Mouse (Mus musculus): Measurements from ENCODE around the gene Gm3402. TPM values are rescaled to one million over a fixed set of nuclear protein-coding genes. Genes with fewer than 3 reads are reported as not detected.
"Not testable (repeated sequence)": the region's sequence is repeated elsewhere in the genome, so short reads cannot be mapped to it uniquely, and the experiment has no call there.

Gm3402 gene
- not detected in 2 replicates for polyA plus RNA-seq (2016; fragmentation: Nextera tagmentation; extraction: Ambion mirVana)

DNA sequence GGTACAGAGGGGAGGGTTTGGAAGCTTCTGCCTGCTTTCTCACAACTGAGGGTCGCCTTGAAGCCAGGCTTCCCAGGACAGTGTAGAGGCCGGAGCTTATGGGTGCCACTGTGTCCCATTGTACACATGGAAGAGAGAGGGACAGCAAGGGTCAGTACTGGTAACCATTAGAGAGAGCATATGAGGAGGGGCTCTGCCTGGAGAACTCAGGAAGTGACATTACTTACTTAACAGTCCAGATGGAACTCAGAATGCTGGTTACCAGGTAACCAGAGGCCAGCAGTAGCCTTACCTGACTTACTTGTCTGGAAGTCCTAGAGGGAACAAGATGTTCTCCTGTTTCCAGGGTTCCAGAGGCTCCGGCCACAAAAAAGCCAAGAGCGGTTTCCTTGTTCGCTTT is at the start of gene Gm3402:
Gene Gm3402 (plus strand): TSS at position 301 of the 400 bp plus-strand sequence.
- H3K9ac ChIP-seq; H3K27me3 ChIP-seq; H3K27ac ChIP-seq; H3K36me3 ChIP-seq (replicated peaks); H3K4me1 ChIP-seq; ATAC-seq (ENCODE audit: low FRiP score); H3K4me3 ChIP-seq (replicated peaks); H3K9me3 ChIP-seq; H3K4me2 ChIP-seq: not testable (repeated sequence)
- WGBS: 86% methylated on average over 1 of the region's 5 CpGs

- H3K9me3 ChIP-seq: no peaks in the 10 kb centered on the region
- no peak for ATAC-seq (ENCODE audit: low FRiP score)
- 95% methylated on average over 19 of the region's 19 CpGs for WGBS
- no peak overlapping the region for H3K4me2 ChIP-seq
- no peaks in the 10 kb centered on the region for H3K4me1 ChIP-seq
- no peak overlapping the region for H3K9ac ChIP-seq
- H3K36me3 ChIP-seq (replicated peaks): peaks cover 18% of the 10 kb centered on the region
- H3K27me3 ChIP-seq: no peaks in the 10 kb centered on the region
- no peak overlapping the region for H3K27ac ChIP-seq
- H3K4me3 ChIP-seq (replicated peaks): no peak overlapping the region
Observed at GRCm38 (mm10) chr5:146466663-146467062, 47.3 kb upstream of the Gm3402 start.

- ATAC-seq (ENCODE audit: low FRiP score): 0 out of 2 replicates have a peak, but pooled peaks have one; percentile 20
- Histone ChIP-seq H3K36me3 (replicated peaks) (peaks cover 18% of the 10 kb centered on the region), H3K4me1 (no peaks in the 10 kb centered on the region), H3K27me3 (no peaks in the 10 kb centered on the region), H3K4me3 (replicated peaks) (no peak overlapping the region), H3K27ac (no peak overlapping the region), H3K9ac (no peak overlapping the region), H3K4me2 (no peak overlapping the region), H3K9me3 (no peaks in the 10 kb centered on the region)
- 93% methylated on average over 9 of the region's 9 CpGs for WGBS
Observed at GRCm38 (mm10) chr5:146468311-146468710, 45.6 kb upstream of the Gm3402 start.

- 91% methylated on average over 9 of the region's 9 CpGs for WGBS
- H3K4me1 ChIP-seq: no peaks in the 10 kb centered on the region
- peaks cover 18% of the 10 kb centered on the region for H3K36me3 ChIP-seq (replicated peaks)
Observed at GRCm38 (mm10) chr5:146470821-146471220, 43.1 kb upstream of the Gm3402 start.

DNA sequence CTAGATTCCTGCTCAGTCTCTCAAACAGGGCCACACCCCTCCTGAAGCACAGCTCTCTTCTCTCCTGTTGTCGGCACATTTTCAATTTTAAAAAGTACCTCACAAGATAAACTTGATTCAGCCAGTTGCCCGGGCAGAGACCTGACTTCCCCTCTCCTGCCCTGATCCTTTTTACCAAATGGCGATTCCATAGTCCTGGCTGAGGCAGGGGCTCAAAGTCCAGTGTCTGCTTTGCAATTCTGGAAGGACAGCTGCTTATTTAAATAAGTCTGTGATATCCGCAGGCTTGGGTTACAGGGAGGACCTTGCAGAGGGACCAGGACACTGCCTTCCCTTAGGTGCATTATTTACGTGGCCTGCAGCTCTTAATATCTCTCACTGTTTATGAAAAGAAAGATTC is 42.6 kb upstream of the Gm3402 start:
- H3K4me2 ChIP-seq: no peak overlapping the region
- no peak overlapping the region for H3K27ac ChIP-seq
- H3K4me1 ChIP-seq: no peaks in the 10 kb centered on the region
- no peak for ATAC-seq (ENCODE audit: low FRiP score)
- no peaks in the 10 kb centered on the region for H3K27me3 ChIP-seq
- H3K9me3 ChIP-seq: no peaks in the 10 kb centered on the region
- peaks cover 18% of the 10 kb centered on the region for H3K36me3 ChIP-seq (replicated peaks)
- H3K4me3 ChIP-seq (replicated peaks): no peak overlapping the region
- 88% methylated on average over 5 of the region's 5 CpGs for WGBS
- no peak overlapping the region for H3K9ac ChIP-seq

More at GRCm38 (mm10) chr5:146470821-146471220, 43.1 kb upstream of the Gm3402 start:
- H3K4me2 ChIP-seq: no peak overlapping the region
- no peaks in the 10 kb centered on the region for H3K9me3 ChIP-seq
- ATAC-seq (ENCODE audit: low FRiP score): no peak
- H3K27me3 ChIP-seq: no peaks in the 10 kb centered on the region
- H3K27ac ChIP-seq: no peak overlapping the region
- no peak overlapping the region for H3K9ac ChIP-seq
- H3K4me3 ChIP-seq (replicated peaks): no peak overlapping the region

DNA sequence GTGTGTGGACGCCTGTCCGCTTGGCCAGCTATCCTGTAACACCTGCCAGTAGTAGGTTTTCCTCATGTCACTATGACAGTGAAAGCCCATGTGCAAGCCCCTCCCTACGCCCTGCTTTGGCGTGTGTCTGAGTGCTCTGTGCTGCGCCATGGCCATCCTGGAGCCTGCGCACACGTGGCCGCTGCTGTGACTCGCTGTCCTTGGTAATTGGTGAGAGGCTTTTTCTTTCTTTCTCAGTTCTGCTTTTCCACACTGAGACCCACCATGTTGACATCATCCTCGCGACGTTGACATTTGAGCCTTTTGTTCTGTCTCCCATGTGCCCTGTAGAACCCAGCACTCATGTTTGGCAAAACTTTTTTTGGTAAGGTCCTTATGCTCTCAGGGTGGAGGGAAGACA is 42.1 kb upstream of the Gm3402 start:
- no peak for ATAC-seq (ENCODE audit: low FRiP score)
- no peaks in the 10 kb centered on the region for H3K9me3 ChIP-seq
- H3K27ac ChIP-seq: no peak overlapping the region
- H3K4me2 ChIP-seq: no peak overlapping the region
- H3K27me3 ChIP-seq: no peaks in the 10 kb centered on the region
- no peaks in the 10 kb centered on the region for H3K4me1 ChIP-seq
- 91% methylated on average over 12 of the region's 12 CpGs for WGBS
- no peak overlapping the region for H3K4me3 ChIP-seq (replicated peaks)
- H3K9ac ChIP-seq: no peak overlapping the region
- H3K36me3 ChIP-seq (replicated peaks): peaks cover 18% of the 10 kb centered on the region

DNA sequence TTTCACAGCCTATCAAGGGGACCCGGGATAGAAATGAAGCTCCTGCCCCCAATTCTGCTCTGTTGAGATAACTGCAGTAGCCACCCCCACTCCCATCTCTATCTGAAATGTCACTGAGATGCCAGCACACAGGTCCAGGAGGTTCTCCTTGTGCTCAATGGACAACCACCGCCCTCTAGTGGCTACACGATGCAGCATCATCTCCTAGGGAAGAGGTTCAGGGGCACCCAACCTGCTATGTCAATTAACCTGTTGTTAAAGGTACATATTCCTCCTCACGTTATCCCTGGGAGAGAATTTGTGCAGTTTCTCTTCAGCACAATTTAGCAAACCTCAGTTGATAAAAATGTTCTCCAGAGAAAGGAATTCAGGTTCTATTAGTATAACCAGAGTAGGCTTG is 34.4 kb upstream of the Gm3402 start:
- H3K4me1 ChIP-seq; H3K9me3 ChIP-seq; H3K27ac ChIP-seq; H3K4me2 ChIP-seq; H3K36me3 ChIP-seq (replicated peaks); H3K27me3 ChIP-seq; ATAC-seq (ENCODE audit: low FRiP score); H3K9ac ChIP-seq; H3K4me3 ChIP-seq (replicated peaks): not testable (repeated sequence)
- 7% methylated on average over 4 of the region's 4 CpGs for WGBS

GRCm38 (mm10) chr5:146481665-146482064 is 32.3 kb upstream of the Gm3402 start, which contains the start of gene Gm6408:
TSS of gene Gm6408 (plus strand) at chr5:146481965.
- H3K9ac ChIP-seq; H3K4me3 ChIP-seq (replicated peaks); H3K27me3 ChIP-seq; H3K4me1 ChIP-seq; H3K4me2 ChIP-seq; H3K27ac ChIP-seq; H3K36me3 ChIP-seq (replicated peaks); ATAC-seq (ENCODE audit: low FRiP score); H3K9me3 ChIP-seq: not testable (repeated sequence)
- 96% methylated on average over 3 of the region's 3 CpGs for WGBS

GRCm38 (mm10) chr5:146488959-146489358 is 25.0 kb upstream of the Gm3402 start:
- not testable (repeated sequence) for H3K27me3 ChIP-seq; H3K9ac ChIP-seq; H3K27ac ChIP-seq; H3K4me3 ChIP-seq (replicated peaks); H3K9me3 ChIP-seq; H3K4me2 ChIP-seq; ATAC-seq (ENCODE audit: low FRiP score); H3K36me3 ChIP-seq (replicated peaks); H3K4me1 ChIP-seq
- 16% methylated on average over 3 of the region's 4 CpGs for WGBS

GRCm38 (mm10) chr5:146491063-146491462 is 22.9 kb upstream of the Gm3402 start, which contains the start of gene Gm6370:
TSS of gene Gm6370 (plus strand) at chr5:146491363.
- not testable (repeated sequence) for H3K4me1 ChIP-seq; H3K4me2 ChIP-seq; H3K4me3 ChIP-seq (replicated peaks); H3K27me3 ChIP-seq; ATAC-seq (ENCODE audit: low FRiP score); H3K9me3 ChIP-seq; H3K27ac ChIP-seq; H3K36me3 ChIP-seq (replicated peaks); H3K9ac ChIP-seq
- whole genome bisulfite sequencing: no CpG with 5 or more reads among the region's 5 CpGs

DNA sequence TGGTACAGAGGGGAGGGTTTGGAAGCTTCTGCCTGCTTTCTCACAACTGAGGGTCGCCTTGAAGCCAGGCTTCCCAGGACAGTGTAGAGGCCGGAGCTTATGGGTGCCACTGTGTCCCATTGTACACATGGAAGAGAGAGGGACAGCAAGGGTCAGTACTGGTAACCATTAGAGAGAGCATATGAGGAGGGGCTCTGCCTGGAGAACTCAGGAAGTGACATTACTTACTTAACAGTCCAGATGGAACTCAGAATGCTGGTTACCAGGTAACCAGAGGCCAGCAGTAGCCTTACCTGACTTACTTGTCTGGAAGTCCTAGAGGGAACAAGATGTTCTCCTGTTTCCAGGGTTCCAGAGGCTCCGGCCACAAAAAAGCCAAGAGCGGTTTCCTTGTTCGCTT is 11.8 kb upstream of the Gm3402 start, which contains the start of gene 4930449I24Rik:
Gene 4930449I24Rik (plus strand): TSS at position 301 of the 400 bp plus-strand sequence.
- not testable (repeated sequence) for ATAC-seq (ENCODE audit: low FRiP score); H3K4me3 ChIP-seq (replicated peaks); H3K9me3 ChIP-seq; H3K9ac ChIP-seq; H3K4me2 ChIP-seq; H3K27me3 ChIP-seq; H3K4me1 ChIP-seq; H3K27ac ChIP-seq; H3K36me3 ChIP-seq (replicated peaks)
- WGBS: no CpG with 5 or more reads among the region's 5 CpGs

DNA sequence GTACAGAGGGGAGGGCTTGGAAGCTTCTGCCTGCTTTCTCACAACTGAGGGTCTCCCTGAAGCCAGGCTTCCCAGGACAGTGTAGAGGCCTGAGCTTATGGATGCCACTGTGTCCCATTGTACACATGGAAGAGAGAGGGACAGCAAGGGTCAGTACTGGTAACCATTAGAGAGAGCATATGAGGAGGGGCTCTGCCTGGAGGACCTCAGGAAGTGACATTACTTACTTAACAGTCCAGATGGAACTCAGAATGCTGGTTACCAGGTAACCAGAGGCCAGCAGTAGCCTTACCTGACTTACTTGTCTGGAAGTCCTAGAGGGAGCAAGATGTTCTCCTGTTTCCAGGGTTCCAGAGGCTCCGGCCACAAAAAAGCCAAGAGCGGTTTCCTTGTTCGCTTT is 11.6 kb downstream of the Gm3402 start, which contains the start of gene Gm3404:
Gene Gm3404 (plus strand): TSS at position 301 of the 400 bp plus-strand sequence.
- not testable (repeated sequence) for H3K9me3 ChIP-seq; H3K27me3 ChIP-seq; H3K9ac ChIP-seq; H3K27ac ChIP-seq; H3K4me2 ChIP-seq; H3K4me1 ChIP-seq; H3K36me3 ChIP-seq (replicated peaks); ATAC-seq (ENCODE audit: low FRiP score); H3K4me3 ChIP-seq (replicated peaks)
- WGBS: 91% methylated on average over 3 of the region's 3 CpGs

GRCm38 (mm10) chr5:146537347-146537746 is 23.4 kb downstream of the Gm3402 start, which contains the start of gene Gm3409:
TSS of gene Gm3409 (plus strand) at chr5:146537647.
- not testable (repeated sequence) for H3K9ac ChIP-seq; H3K27ac ChIP-seq; H3K27me3 ChIP-seq; ATAC-seq (ENCODE audit: low FRiP score); H3K4me3 ChIP-seq (replicated peaks); H3K4me2 ChIP-seq; H3K9me3 ChIP-seq; H3K4me1 ChIP-seq; H3K36me3 ChIP-seq (replicated peaks)
- 93% methylated on average over 3 of the region's 3 CpGs for WGBS

Measured in forebrain, embryonic 12.5 days (tissue).